Mouse (Mus musculus): ENCODE results near the gene Gpr6.
A peak's percentile ranks its signal among the peaks of the same experiment; 100 is the strongest.

Gpr6 gene

DNA sequence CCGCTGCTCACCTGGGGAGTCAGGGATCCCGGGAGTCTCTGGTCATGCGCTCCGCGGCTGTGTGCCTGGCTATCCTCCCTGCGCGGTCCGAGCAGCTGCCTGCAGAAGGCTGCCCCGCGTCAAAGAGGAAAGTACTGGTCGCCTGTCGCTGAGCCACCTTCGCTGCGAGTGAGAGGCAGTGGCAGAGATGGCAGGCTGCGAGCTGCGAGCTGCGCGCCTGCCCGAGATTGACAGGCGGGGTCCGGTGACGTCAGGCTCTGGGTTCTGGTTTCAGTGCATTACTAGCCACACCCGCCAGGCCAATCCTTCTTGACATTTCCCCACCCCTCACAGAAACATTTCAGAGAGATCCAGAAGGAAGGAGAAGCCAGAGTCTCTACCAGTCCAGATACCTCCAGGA, at the start of gene Gpr6:
Gene Gpr6 (minus strand): TSS at position 170 of the 400 bp plus-strand sequence.
- DNase-seq: no peak

DNA sequence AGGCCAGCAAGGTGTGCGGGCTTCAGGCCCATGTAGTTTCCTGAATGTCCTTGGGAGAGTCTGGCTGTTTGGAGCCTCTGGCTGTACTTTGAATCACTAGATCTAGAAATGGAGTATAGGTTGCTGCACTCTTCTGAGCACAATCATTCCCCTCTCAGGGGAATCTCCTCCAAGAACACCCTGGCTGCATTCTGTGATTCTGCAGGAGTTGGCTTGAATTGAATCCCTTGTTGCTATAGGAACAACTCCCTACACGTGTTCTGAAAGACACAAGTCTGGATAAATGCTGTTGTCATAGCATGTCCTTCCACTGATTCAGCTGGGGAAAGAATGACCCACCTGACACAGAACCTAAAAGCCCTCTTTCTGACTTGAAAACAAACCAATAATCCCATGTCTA, 28.0 kb upstream of the Gpr6 start:
- DNase-seq: no peak

DNA sequence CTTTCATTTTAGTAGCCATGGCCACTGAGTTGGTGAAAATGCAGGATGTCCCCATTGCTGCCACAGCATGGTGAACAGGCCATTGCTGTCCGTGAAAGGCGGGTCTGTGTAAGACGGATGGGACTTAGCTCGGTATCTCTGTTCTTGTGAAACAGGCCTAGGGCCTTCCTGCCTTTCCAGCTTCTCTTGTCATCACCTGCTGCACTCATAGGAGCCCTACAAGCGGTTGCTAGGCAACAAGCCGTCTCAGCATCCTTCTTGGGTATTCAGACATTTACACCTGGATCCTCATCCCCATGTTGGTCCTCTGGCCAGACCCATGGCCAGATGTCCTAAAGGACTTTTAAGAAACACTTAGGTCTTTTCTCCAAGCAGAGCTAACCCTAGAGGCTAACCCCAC, 26.1 kb upstream of the Gpr6 start:
- DNase-seq: no peak

DNA sequence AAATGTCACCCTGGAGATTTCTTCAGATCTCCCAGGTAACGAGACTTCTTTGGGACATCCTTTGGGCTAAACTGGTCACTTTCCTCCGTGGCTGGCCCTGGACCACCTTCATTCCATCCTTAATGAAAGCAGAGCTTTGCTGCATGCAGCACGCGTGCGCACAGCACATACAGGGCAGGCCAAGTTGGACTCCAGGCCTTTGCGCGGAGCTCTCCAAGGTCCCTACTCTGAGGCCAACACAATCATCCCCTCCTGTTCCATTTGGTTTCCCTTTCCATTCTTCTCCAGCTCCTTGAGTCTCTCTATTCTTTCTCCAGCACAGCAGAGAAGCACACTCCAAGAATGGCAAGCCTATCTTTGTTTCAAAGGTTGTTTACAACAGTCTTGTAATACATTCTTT, 16.8 kb upstream of the Gpr6 start:
- no peak for DNase-seq

DNA sequence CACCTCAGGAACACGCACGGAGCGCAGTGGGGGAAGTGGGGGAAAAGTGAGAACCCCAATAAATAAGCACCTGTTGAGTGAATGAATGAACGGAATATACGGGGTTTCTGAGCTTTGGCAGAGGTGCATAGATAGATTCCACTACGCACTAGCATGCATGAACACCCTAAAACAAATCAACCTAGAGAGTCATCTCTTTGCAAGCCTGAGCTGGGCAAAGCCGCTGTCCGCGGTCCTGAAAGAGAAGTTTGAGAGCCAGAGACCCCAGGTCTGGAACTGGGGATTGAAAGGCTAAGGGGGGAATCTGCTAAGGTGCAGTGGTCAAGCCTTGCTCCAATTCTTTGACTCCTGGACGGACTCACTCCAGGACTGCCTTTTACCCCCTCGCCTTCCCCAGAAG, 389 bp downstream of the Gpr6 start:
- peak; percentile 20 for DNase-seq

DNA sequence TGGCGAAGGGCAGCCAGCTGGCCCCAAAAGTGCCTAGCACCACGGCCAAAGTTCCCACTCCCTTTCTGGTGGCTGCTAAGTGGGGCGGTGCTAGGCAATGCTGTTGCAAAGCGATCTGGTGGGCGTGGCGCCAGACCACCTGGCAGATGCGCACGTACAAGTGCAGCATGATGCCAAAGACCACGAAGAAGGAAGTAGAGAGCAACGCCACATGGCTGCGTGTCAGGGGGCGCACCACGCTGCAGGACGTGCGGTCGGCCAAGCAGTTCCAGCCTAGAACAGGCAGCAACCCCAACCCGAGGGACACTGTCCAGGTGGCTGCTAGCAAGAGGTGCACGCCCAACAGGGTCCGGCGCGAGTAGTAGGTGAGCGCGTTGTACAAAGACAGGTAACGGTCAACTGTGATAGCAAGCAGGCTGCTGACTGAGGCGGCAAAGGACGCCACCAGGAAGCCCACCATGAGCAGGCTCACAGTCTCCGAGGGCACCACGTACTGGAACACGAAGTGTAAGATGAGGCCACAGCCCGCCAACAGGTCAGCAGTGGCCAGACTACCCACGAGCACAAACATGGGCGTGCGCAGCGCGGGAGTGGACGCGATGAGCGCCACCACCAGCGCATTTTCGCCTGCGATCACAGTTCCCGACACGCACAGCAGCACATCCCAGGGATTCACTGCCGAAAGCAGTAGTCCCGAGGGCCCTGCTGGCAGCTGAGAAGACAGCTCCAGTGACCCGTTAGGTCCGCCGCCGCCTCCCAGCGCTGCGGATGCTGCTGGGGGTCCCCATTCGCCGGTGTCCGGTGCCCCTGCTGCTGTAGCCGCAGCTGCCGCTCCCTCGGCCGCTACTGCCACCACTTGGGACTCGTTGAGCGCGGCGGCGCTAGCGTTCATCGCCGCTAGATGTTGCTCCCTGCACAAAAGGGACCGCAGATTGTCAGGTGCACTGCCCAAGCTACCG, 1.1 kb downstream of the Gpr6 start:
- no peak for DNase-seq

DNA sequence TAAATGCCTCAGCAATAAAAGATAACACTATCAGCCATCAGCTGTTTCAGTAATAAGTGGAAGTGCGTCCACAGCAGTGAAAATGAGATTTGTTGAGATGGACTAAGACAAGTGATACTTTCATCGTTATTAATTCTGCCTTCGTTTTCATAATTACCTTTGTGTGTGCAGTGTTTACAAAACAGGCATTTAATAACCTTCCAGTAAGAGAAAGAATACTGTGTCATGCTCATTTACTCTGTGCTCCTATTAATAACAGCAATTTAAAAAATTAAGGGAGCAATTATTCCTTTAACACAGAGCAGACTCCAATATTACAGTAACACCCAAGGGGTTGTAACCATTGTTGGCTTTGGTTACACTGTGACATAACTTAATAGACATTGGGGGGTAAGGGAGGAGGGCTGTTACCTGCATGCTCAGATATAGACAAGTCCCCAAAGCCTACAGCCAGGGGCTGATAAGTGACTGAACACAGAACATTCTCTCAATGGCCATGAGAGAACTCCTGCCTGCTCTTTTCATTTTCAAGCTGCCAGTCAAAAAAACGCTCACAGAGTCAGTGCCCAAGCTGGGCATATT, 11.7 kb downstream of the Gpr6 start:
- no peak for DNase-seq

DNA sequence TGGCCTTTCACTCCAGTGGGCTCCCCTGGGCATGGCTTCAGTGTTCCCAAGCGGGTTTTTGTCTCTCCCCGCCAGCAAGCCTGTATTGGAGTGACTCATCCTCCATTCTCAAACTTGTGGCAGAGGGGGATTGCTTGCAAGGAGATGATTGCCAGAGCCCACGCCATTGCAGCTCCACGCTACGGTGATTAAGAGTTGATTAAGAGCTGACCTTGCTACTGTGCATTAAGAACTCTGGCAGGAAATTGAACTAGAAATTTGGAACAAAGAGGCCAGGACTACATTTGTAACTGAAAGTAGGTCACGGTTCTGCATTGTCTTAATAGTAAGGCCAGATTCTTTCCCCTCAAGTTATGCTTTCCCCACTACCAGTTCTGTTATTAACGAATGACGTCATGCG, 16.5 kb downstream of the Gpr6 start:
- DNase-seq: no peak

DNA sequence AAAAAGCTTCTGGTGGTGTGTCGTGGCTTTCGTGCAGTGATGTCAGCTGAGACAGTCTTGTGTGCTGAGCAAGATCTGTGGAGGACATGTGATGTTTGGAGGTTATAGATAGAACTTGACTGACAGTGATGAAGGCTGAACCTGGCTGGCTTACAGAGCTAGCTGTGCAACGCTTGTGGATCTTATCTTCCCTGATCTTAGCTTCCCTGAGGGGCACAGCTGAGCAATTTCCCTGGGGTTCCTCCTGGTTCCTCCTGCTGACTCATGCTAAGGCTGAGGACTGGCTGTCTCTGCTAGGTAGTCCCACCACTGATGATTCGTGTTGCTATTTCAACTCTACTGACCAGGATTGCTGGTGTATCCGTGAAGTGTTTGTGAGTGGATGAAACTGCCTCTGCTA, 18.1 kb downstream of the Gpr6 start:
- no peak for DNase-seq

DNA sequence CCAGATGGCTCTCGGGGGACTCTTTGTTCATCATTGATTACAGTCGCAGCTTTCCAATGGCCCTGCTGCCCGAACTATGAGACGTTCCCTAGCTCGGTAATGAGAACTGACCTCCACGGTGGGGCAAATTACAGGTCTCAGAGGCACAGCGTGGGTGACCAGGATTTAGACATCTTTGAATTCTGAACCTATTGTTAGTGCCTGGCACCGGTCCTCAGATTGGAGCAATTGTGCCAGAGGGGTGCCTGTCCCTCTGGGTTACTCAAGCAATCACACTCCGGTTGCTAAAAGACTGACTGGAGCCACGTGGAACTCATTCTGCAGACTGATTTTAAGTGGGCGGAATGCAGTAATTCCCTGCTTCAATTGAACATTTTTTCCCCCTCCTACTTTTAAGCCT, 29.8 kb downstream of the Gpr6 start:
- DNase-seq: no peak

DNA sequence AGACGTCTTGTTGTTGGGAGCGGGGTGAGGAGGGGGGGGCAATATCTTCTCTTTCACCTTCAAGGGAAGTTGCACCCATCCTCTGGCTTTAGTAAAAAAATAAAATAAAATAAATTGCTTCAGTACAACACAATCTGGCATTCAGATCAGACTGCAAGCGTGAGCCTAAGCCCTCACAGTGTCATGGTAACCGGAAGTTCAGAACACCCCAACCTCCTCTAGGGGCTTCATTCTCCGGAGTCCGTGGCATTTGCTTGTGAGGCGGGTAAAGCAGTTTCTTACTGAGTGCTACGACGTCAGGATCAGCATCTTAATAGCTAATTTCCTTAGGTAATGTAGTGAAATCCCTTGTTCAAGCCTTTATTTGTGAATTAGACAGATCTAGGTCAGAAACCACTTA, 30.6 kb downstream of the Gpr6 start:
- DNase-seq: no peak

DNA sequence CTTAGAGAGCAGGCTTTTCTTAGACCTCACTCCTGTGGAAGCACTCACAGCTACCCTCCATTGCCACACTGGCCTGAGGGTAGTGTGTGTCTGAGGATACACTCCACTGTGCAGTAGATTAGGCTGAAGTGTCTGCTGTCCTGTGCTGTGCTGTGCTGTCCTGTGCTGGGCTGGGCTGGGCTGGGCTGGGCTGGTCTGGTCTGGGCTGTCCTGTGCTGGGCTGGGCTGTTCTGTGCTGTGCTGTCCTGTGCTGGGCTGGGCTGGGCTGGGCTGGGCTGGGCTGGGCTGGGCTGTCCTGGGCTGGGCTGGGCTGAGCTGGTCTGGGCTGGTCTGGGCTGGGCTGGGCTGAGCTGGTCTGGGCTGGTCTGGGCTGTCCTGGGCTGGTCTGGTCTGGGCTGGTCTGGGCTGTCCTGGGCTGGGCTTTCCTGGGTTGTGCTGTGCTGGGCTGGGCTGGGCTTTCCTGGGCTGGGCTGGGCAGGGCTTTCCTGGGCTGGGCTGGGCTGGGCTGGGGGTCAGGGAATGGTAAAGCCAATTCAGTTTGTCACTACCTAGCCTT, 31.5 kb downstream of the Gpr6 start:
- no peak for DNase-seq

DNA sequence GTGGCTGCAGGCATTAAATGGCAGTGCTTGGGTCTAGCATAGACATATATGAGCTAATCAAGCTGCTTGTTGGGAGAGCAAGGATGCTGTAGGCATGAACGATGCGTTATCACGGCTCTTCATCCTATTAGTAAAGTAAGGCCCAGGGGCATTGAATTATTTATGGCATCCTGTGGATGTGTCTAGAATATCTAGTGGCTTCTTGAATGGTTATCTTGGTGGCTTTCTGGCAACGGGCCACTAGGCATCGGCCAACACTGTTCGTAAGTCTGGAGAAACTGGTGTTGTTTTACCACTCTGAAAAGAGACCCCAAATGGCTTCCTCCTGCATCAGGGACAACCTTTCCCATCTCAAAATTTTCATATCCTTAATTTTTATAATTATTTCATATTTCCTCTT, 33.6 kb downstream of the Gpr6 start:
- no peak for DNase-seq

DNA sequence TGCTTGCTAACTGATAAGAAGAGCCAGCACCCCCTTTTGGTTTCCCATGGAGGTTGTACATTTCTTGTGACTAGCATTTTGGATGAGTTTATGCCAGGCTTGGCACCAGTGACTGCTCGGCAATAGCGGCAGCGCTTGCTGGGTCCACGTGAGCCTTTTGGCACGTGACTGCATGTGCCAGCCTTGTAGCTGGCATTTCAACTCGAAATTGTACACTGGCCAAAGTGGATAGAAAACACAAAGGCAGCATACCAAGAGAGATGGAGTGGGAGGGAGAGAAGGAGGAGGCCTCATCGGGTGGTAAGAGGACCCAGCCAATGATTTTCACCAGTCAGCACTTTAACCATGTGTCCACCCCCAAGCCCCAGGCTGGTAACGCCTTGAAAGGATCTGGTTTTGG, 34.4 kb downstream of the Gpr6 start:
- no peak for DNase-seq

DNA sequence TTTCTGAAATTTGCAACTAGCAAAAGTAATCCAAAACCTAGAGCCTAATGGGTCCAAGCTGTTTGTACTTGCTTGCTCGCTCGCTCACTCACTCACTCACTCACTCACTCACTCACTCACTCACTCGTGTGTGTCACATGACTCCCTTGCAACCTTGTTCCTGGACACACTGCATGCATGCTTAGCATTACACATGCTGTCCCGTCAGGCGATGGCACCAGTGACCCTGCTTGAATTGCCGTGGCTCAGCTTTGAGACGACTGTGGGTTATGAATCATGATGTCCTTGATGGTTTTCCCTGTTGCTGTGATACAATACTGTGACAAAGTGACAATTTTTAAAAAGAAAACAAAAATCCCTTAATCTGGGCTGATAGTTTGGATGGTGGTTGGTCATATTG, 39.3 kb downstream of the Gpr6 start:
- DNase-seq: no peak

DNA sequence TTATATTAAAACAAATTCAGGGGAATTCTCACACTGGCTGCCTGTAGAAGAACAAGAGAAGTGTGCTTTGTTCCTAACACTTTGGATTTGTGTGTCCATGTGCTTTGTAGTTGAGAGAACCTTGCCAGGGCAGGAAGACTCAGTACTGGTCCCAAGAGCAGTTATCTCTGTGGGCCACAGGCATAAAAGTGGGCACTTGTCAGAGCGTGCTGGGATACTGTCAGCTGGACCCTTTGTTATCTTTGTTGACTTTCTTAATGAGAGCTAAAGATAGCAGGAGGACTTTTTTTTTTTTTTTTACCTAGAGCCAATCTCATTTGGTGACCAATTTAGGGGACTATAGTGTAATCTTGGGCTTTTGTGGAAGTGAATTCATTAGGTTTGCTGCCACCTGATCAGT, 47.2 kb downstream of the Gpr6 start:
- DNase-seq: no peak

DNA sequence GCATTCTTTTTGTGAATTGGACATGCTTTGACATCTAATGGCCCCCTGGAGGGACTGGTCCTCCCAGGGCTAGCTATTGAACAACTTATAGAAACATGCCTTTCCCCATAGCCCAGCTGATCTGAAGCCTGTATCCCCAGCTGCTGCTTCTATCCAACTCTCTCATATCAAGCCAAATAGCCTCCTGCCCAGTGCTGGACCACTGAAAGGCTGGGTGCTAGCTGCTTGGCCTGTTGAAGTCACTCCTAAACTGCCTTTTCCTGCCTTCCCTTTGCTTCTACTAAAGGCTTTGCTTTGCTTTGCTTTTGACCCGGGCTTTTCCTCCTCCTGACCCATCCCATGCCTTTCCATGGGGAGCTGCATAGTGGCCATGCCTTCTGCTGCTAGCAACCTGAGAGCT, 47.7 kb downstream of the Gpr6 start:
- no peak for DNase-seq

DNA sequence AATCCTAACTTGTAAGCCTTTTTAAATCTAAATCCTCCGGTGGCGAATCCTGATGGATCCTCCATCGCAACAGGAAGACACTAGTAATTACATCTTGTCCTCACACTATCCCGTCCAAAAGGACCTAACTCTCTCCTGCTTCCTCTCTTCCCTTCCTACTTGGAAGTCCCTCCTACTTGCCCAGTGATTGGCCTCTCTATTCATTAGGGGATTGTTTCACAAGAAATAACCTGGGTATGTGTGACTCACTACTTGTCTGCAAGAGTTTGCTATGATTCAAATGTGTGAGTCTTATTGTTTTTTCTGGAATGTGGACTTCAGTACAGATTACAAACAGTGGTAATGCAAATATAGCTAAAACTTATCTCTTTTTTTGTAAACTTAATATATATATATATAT, 49.9 kb downstream of the Gpr6 start:
- DNase-seq: no peak

Measured in lung, postnatal 14 days (tissue).